Mouse (Mus musculus): ENCODE measurements around the gene Ddit4. TPM values are rescaled to one million over a fixed set of nuclear protein-coding genes. Genes with fewer than 3 reads are reported as not detected.

Gene Ddit4
- polyA plus RNA-seq, 1 experiment = 34.2 TPM

DNA sequence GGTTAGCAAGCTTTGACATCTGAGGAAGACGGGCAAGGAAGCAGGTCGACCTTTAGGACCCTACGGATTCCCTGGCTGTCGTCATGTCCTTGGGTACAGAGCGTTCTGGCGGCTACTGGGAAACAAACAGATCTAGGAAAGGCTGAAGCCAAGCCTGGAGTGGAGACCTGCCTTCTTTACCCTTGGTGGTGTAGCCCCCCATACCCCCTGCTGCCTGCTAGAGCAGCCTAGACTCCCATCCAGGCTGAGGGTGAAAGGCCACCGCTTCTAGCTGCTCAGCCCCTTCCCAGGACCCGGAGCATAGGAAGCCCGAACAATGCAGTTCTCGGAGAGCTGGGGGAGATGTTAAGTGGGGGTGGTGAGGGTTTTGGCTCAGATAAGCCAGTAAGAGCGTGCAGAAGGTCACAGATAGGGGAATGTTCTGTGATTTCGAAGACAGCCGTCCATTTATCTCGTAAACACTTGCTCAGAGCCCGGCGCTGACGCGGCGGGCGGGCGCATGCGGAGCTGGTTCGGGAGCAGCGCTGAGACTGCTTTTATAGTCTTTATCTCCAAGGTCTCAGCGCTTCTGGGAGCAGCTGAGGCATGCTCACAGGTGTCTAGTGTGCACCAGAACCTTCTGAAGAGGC, 18.3 kb upstream of the Ddit4 start:
- 2% methylated on average over 25 of the region's 25 CpGs for WGBS
- Histone ChIP-seq H3K4me1 (ENCODE audit: control insufficient read depth, insufficient read depth, low read length) (peaks cover 10% of the 10 kb centered on the region), H3K4me3 (replicated peaks; ENCODE audit: control insufficient read depth, low read depth, low read length) (peak overlapping the region; percentile 65), H3K27ac (ENCODE audit: control insufficient read depth, insufficient read depth, low read depth, low read length, poor library complexity) (peak overlapping the region; percentile 84)
- no peak for TF ChIP-seq POLR2A (IDR thresholded peaks at IDR 0.05; ENCODE audit: borderline replicate concordance, control insufficient read depth, low read depth, low read length)
- TF ChIP-seq CTCF (IDR thresholded peaks at IDR 0.05; ENCODE audit: control insufficient read depth, insufficient read depth, low read length) = no peak

DNA sequence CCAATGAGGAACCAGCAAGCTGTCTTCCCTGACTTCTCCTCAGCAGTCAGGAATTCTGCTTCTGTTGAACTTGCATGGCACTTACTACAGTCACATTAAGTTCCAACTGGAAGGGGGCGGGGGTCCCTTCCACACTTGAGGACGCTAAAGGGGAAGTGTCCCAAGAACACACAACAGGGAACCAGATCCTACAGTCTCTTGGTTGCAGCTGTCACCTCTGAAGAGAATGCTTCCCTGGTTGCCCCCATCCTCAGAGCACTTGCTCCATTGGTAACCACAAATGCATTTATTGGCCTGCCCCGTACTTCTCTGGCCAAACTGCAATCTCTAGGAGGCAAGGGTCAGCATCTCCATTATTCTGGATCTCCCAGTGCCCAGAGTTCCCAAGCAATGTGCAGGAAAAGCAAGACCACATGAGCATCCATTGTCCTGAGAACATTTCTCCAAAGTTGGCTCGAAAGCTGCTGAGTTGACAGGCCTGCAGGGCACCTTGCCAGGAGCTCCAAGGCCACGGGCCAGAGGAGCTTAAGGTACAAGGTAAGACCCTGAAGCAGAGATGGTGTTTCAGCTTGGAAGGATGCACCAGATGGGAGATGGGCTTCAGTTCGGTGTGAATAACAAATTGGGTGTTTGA, 15.8 kb upstream of the Ddit4 start:
- H3K4me1 ChIP-seq (ENCODE audit: control insufficient read depth, insufficient read depth, low read length) = peaks cover 5% of the 10 kb centered on the region; the same call in 1 of the 2 replicates
- H3K27ac ChIP-seq (ENCODE audit: control insufficient read depth, insufficient read depth, low read depth, low read length, poor library complexity) = no peak overlapping the region
- no peak overlapping the region for H3K4me3 ChIP-seq (replicated peaks; ENCODE audit: control insufficient read depth, low read depth, low read length)
- WGBS = 51% methylated on average over 6 of the region's 6 CpGs
- no peak for TF ChIP-seq CTCF (IDR thresholded peaks at IDR 0.05; ENCODE audit: control insufficient read depth, insufficient read depth, low read length)
- TF ChIP-seq POLR2A (IDR thresholded peaks at IDR 0.05; ENCODE audit: borderline replicate concordance, control insufficient read depth, low read depth, low read length) = no peak

DNA sequence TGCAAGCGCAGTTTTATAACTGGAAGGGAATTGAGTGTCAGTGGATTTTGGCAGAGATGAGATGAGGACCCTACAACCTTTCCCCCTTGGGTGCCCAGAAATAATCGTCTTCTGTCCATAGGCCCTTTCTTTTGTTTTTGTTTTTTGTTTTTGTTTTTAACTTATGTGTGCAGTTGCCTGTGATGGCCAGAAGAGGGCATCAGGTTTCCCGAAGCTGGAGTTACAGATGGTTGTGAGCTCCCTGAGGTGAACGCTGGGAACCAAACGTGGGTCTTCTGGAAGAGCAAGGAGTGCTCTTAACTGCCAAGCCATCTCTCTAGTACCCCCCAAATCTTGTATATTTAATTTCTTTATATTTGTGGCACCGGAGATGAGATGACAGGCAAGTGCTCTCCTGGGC, 15.1 kb upstream of the Ddit4 start:
- no peak overlapping the region for H3K27ac ChIP-seq (ENCODE audit: control insufficient read depth, insufficient read depth, low read depth, low read length, poor library complexity)
- peaks cover 2% of the 10 kb centered on the region; the same call in 1 of the 2 replicates for H3K4me1 ChIP-seq (ENCODE audit: control insufficient read depth, insufficient read depth, low read length)
- H3K4me3 ChIP-seq (replicated peaks; ENCODE audit: control insufficient read depth, low read depth, low read length) = no peak overlapping the region
- 84% methylated on average over 6 of the region's 6 CpGs for WGBS
- TF ChIP-seq CTCF (IDR thresholded peaks at IDR 0.05; ENCODE audit: control insufficient read depth, insufficient read depth, low read length) (peak; percentile 26; the same call in 1 of the 2 replicates), POLR2A (IDR thresholded peaks at IDR 0.05; ENCODE audit: borderline replicate concordance, control insufficient read depth, low read depth, low read length) (no peak)

DNA sequence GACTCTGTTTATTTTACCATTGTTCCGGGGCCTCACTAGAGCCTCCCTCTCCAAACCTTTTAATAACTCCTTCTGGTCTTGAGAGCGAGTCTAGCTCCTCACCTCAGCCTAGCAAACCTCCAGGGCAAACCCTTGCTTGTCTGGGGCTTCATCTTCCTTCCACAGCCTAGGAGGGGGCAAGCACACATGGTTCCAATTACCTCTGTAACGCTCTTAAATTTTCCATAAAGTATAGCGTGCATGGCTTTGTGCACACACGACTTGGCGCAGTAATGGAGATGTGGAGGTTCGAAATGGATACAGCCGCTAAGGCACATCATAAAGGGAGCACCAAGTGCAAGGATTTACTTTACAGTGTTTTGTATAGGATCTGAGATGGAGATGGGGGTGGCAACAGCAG, 14.2 kb upstream of the Ddit4 start:
- no peak overlapping the region for H3K27ac ChIP-seq (ENCODE audit: control insufficient read depth, insufficient read depth, low read depth, low read length, poor library complexity)
- H3K4me1 ChIP-seq (ENCODE audit: control insufficient read depth, insufficient read depth, low read length) = peaks cover 1% of the 10 kb centered on the region; the same call in 1 of the 2 replicates
- no peak overlapping the region for H3K4me3 ChIP-seq (replicated peaks; ENCODE audit: control insufficient read depth, low read depth, low read length)
- TF ChIP-seq POLR2A (IDR thresholded peaks at IDR 0.05; ENCODE audit: borderline replicate concordance, control insufficient read depth, low read depth, low read length) = no peak
- TF ChIP-seq CTCF (IDR thresholded peaks at IDR 0.05; ENCODE audit: control insufficient read depth, insufficient read depth, low read length) = no peak
- 89% methylated on average over 8 of the region's 8 CpGs for WGBS

DNA sequence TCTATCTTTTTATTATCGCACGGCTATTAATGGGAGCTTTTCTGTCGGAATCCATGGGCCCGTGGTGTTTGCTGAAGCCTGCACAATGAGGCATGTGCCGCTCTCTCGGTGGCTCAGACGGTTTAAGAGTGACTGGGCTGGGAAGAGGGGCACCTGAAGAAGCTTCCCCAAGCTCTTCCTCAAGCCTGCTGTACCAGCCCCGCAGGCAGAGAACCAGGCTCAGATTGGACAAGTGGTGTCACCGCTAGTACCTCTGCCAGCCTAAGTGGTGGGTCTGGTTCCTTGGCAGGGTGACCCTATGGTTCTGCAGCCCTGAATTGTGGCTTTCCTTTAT, 13.7 kb upstream of the Ddit4 start:
- H3K4me1 ChIP-seq (ENCODE audit: control insufficient read depth, insufficient read depth, low read length) = peaks cover 1% of the 10 kb centered on the region; the same call in 1 of the 2 replicates
- TF ChIP-seq CTCF (IDR thresholded peaks at IDR 0.05; ENCODE audit: control insufficient read depth, insufficient read depth, low read length) = no peak
- TF ChIP-seq POLR2A (IDR thresholded peaks at IDR 0.05; ENCODE audit: borderline replicate concordance, control insufficient read depth, low read depth, low read length) = no peak
- H3K27ac ChIP-seq (ENCODE audit: control insufficient read depth, insufficient read depth, low read depth, low read length, poor library complexity) = no peak overlapping the region
- WGBS = 81% methylated on average over 9 of the region's 9 CpGs
- no peak overlapping the region for H3K4me3 ChIP-seq (replicated peaks; ENCODE audit: control insufficient read depth, low read depth, low read length)

DNA sequence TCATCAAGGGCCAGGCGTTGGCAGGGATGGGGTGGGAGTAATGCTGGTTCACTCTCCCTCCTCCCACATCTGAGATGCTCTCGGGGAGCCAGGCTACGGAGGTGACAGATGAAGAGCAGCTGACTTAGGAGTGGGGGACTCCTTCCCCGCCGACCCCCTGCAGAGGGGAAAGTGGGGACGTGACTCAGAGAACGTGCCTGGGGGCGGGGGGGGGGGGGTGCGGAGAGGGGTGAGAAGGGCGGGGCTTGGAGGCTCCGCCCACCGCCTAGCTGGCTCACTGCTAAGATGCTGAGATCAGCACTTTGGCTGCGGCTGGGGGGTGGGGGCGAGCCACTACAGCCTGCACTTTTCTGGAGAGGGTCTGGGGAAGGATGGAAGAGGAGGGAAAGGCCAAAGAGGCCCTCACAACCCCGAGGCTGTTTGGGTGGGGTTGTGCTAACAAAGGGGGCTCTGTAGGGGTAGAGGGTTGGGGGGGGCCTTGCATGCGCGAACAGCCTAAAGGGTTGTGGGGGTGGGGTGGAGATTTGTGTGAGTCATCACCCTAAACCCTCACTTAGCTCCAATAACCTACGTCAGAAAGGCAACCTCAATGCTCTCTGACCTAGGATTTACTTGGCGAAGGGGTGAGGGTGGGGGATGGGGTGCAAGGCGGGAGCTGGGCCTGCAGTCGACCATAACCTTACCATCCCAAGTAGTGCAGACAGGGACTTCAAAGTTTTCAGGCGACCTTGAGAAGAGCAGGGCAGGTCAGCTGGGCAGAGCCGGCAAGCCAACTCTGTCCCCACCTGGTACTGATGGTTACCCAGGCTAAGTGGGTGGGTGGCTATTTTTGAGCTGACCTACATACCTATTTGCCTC, 13.1 kb upstream of the Ddit4 start:
- no peak for TF ChIP-seq CTCF (IDR thresholded peaks at IDR 0.05; ENCODE audit: control insufficient read depth, insufficient read depth, low read length)
- no peak for TF ChIP-seq POLR2A (IDR thresholded peaks at IDR 0.05; ENCODE audit: borderline replicate concordance, control insufficient read depth, low read depth, low read length)
- WGBS = 29% methylated on average over 23 of the region's 23 CpGs
- Histone ChIP-seq H3K27ac (ENCODE audit: control insufficient read depth, insufficient read depth, low read depth, low read length, poor library complexity) (no peak overlapping the region), H3K4me1 (ENCODE audit: control insufficient read depth, insufficient read depth, low read length) (peaks cover 1% of the 10 kb centered on the region; the same call in 1 of the 2 replicates), H3K4me3 (replicated peaks; ENCODE audit: control insufficient read depth, low read depth, low read length) (no peak overlapping the region)

DNA sequence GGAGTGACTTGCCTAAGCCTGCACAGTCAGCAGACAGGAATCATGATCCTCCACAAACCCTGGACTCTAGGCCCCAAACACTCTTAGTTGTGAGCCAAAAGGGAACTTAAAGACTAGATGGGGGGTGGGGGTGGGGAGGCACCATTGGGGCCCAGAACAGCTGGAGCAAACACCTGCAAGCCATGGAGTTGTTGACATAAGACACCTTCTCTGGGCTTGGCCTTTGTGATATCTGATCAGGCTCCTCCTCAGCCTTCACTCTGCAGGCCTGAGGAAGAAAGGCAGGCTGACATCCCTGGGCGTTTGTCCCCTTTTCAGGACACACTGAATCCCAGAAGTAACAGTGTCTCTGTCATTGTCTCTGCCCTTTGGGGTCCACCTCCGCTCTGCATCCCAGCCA, 12.0 kb upstream of the Ddit4 start:
- no peak for TF ChIP-seq POLR2A (IDR thresholded peaks at IDR 0.05; ENCODE audit: borderline replicate concordance, control insufficient read depth, low read depth, low read length)
- no peak for TF ChIP-seq CTCF (IDR thresholded peaks at IDR 0.05; ENCODE audit: control insufficient read depth, insufficient read depth, low read length)
- H3K4me3 ChIP-seq (replicated peaks; ENCODE audit: control insufficient read depth, low read depth, low read length) = no peak overlapping the region
- H3K27ac ChIP-seq (ENCODE audit: control insufficient read depth, insufficient read depth, low read depth, low read length, poor library complexity) = peak overlapping the region; percentile 2; the same call in 1 of the 2 replicates
- 80% methylated on average over 2 of the region's 2 CpGs for WGBS
- no peaks in the 10 kb centered on the region for H3K4me1 ChIP-seq (ENCODE audit: control insufficient read depth, insufficient read depth, low read length)

DNA sequence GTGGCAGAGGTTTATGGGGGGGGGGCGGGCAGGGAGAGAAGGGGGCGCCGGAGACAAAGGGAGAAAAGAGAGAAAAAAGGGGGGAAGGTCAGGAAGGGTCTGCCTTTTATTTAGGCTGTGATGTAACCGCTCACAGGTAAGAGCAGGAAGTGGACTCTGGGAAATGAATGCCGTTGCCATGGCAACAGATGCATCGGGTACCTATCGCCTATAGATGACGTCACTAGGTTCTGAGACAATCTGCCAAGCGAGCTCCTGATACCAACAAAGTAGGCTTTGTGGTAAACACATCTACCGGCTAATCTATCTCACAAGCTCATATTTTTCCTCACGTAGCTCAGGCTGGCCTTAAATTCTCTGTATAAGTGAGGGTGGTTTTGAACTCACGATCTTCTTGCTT, 7.9 kb upstream of the Ddit4 start:
- Histone ChIP-seq H3K27ac (ENCODE audit: control insufficient read depth, insufficient read depth, low read depth, low read length, poor library complexity) (no peak overlapping the region), H3K4me3 (replicated peaks; ENCODE audit: control insufficient read depth, low read depth, low read length) (no peak overlapping the region), H3K4me1 (ENCODE audit: control insufficient read depth, insufficient read depth, low read length) (no peaks in the 10 kb centered on the region)
- TF ChIP-seq CTCF (IDR thresholded peaks at IDR 0.05; ENCODE audit: control insufficient read depth, insufficient read depth, low read length) = no peak
- no peak for TF ChIP-seq POLR2A (IDR thresholded peaks at IDR 0.05; ENCODE audit: borderline replicate concordance, control insufficient read depth, low read depth, low read length)
- WGBS = 80% methylated on average over 12 of the region's 12 CpGs

Data from bone marrow, adult 2 months (tissue).